Mouse (Mus musculus) ovary, postnatal 10 days (tissue): ENCODE data around the gene Pbrm1.

ENCODE experiments used
- DNase-seq: peaks from one replicate; pipeline ENCODE4 v3.0.0; 2022; ENCODE audit warnings: low spot score

The Pbrm1 gene

GRCm38 (mm10) chr14:31079313-31080028, 60.5 kb downstream of the Pbrm1 start:
- DNase-seq: no peak

DNA sequence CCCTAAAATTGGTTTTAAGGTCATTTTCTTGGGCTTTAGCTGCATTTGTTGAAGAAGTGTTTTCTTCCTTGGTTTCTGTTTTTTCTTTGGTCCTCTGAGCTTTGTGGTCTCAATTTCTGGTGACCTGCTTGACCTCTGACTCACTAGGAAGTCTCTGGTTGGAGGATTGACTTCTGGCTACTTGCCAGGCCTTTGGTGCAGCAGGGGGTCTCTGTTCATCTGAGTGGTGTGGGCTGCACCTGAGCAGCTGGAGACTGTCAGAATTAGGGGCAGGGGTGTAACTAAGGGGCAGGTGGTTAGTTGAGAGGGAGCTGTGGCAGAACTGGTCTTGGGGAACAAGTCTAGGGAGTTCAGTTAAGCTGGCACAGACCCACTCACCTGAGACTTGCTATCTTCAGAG, 62.2 kb downstream of the Pbrm1 start:
- no peak for DNase-seq

- no peak for DNase-seq
Observed at GRCm38 (mm10) chr14:31087433-31087832, 68.5 kb downstream of the Pbrm1 start.

GRCm38 (mm10) chr14:31088515-31088914, 69.6 kb downstream of the Pbrm1 start:
- DNase-seq: no peak

DNA sequence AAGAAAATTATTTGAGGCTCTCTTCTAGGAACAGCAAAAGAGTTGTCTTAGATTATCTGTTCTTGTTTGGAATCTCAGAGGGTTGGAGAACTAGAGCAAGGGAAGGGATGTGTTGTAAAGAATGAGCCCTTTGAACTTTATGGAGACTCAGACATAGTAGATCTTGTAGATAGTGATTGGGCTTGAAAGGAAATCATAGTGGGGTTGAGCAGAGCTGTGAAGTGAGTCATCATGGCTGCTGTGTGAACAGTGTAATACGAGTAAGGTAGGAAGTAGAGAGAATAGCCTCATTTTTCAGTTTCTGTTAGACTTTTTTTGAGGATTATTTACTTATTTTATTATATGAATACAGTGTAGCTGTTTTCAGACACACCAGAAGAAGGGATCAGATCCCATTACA, 71.0 kb downstream of the Pbrm1 start:
- DNase-seq: no peak

GRCm38 (mm10) chr14:31105156-31105555, 86.2 kb downstream of the Pbrm1 start:
- DNase-seq: no peak

DNA sequence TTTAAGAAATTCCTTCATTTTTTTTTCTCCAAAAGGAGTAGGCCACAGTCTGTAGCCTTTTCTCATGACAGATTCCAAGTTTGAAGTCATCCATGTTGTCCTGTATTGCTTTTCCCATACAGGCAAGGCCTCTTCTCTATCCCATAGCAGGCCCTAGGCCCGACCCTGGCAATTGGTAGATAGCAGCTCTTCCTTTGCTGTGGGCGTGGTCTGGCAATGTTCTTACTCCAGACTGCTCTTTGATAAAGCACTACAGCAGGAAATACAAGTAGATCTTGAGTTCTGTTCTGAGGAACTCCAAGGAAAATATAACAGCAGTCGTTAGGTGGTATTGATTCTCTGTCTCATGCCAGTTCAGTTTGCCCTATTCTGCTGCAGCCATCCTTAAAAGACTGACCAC, 91.7 kb downstream of the Pbrm1 start:
- no peak for DNase-seq

DNA sequence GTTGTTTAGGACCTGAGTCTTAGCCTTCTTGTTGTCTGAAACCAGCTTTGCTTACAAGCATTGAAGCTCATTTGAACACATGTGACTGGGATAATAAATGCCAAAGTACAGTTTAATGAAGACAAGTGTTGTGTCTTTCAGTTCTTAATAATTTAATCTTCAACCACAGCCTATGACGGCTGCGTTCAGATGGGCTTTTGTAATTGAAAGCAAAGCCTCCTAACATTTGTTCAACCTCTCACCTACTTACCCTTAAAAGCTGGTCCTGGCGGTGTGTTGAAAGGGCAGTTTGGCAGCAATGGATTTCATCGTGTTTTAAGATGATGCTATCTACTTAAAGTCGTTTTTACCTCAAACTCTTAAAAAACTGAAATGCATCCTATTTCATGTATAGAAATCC, 93.2 kb downstream of the Pbrm1 start:
- no peak for DNase-seq

GRCm38 (mm10) chr14:31114011-31114410, 95.1 kb downstream of the Pbrm1 start:
- DNase-seq: no peak

- DNase-seq: no peak
Observed at GRCm38 (mm10) chr14:31115522-31115921, 96.6 kb downstream of the Pbrm1 start.

GRCm38 (mm10) chr14:31125106-31126075, 106.5 kb downstream of the Pbrm1 start:
- no peak for DNase-seq

DNA sequence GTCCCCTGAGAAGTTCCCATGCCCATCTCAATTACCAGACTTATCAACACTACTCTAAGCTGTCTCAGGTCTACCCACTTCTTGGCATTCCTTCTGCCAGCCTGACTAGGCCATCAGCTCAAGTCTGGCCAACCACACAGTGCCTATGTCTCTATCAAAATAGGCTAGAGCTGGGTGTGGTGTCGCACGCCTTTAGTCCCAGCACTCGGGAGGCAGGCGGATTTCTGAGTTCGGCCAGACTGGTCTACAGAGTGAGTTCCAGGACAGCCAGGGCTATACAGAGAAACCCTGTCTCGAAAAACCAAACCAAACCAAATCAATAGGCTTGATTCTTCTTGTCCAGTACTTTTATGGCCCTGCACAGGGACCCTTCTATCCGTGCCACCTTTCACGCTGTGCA, 107.9 kb downstream of the Pbrm1 start:
- no peak for DNase-seq

DNA sequence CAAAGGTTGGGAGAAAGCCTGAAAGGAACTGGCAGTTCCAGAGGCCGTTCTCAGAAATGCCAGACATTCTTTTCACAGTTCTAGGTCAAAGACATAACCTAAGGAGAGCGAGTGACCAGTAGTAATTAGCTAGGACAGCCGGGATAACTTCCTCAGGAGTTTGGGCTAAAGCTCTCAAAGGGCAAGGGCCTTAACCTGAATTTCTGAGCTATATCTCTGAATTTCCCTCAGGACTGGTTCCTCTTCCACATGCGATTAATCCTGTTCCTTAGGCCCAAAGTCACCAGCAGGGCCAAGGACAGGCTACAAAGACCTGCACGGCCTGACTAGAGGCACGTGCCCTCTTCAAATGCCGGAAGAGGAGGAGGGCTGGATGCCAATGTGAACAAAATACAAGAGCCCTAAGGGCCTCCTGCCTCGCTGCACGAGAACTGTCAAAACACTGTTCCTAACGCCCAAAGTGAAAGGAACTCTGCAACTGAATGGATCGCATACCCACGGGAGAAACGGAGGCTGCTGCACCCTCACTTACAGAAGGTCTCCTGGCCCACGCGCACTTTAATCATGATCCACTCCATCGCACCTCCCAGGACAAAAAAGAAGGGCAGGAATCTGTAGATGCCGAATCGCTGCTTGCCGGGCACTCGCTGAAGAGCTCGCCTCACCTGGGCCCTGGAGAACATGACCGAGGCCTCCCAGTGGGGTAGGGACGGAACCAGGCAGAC, 109.3 kb downstream of the Pbrm1 start:
- DNase-seq: no peak

GRCm38 (mm10) chr14:31128826-31129219, 109.9 kb downstream of the Pbrm1 start, which contains the start of gene Smim4:
Gene Smim4 (minus strand): TSS chr14:31128956.
- DNase-seq: peak; percentile 82

DNA sequence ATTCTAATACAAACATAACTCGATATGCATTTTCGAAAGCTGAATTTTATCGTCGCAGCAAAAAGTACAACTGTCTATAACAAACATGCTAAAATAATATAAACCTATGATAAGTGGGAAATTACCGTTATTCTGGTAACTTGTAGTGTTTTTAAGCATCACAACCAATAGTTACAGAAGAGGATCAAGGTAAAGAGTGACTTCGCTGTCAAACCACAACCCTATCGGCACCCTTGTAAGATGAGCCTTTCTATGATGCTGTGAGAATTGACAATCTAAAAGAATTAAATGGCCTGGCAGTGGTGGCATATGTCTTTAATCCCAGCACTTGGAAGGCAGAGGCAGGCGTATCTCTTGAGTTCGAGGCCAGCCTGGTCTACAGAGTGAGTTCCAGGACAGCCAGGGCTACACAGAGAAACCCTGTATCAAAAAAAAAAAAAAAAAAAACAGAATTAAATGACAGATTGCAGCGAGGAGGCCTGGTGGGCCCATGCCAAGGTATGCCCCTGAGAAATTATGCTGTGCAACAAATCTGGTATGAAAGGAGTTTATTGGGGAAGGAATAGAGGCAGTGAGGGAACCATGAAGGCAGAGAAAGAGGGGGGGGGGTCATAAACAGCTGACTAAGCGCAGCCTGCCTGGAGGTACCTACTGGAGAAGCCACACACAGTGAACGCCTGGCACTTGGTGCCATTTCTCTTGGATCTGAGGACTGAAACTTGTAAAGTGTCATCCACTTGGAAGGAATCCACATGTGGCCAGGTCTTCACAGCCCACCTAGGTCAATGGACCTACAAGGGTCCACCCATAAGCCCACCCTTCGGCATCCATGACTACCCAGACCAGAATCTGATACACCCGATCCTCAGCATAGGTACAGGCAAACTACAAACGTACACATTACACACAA, 110.6 kb downstream of the Pbrm1 start:
- no peak for DNase-seq

DNA sequence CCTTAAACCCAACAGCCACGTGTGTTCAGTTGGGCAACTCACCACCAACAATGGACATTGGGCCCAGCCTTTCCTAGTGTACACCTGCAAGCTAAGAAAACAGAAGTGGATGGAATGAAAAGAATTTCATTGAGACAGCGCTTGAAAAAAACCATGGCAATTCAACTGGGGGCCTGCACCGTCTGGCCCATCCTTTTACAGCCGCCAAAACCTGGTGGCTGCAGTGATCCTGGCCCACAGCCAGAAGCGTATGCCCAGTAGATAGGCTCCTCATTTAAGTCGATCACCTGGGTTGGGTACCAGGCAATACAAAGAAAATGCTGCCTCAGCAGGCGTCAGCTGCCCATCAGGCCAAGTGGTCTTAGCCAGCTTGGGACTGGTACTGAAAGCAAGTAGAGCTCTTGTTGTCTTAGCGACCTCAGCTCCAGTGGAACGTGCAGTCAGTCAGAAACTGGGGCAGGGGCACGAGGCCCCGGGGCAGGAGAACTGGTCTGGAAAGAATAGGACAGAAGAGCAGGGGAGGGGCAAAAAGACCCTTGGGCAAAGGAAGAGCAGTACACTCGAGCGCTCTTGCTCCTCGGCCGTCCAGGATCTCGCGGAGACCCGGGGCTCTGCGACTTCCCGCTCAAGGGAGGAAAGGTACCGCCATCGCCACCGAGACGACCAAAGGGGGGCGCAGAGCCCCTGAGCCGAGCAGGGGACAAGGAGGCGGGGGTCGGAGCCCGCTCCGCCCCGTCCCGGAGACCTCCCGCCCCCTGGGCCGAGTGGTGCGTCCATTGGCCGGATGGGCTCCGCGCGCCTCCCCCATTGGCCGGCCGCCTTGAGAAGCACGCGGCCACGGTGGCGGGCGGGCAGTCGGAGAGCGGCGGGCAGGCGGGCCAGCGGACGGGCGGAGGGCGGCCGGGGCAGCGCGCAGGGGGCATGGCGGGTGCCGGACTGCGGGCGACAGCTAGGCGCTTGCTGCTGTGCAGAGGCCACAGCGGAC, 111.6 kb downstream of the Pbrm1 start, which contains the start of gene Nt5dc2:
Nt5dc2 (plus strand) TSS at position 818 of the 985 bp plus-strand sequence.
- peak; percentile 74 for DNase-seq

- DNase-seq: no peak
Observed at GRCm38 (mm10) chr14:31131272-31131821, 112.4 kb downstream of the Pbrm1 start.

- DNase-seq: no peak
Observed at GRCm38 (mm10) chr14:31132031-31132430, 113.1 kb downstream of the Pbrm1 start.

DNA sequence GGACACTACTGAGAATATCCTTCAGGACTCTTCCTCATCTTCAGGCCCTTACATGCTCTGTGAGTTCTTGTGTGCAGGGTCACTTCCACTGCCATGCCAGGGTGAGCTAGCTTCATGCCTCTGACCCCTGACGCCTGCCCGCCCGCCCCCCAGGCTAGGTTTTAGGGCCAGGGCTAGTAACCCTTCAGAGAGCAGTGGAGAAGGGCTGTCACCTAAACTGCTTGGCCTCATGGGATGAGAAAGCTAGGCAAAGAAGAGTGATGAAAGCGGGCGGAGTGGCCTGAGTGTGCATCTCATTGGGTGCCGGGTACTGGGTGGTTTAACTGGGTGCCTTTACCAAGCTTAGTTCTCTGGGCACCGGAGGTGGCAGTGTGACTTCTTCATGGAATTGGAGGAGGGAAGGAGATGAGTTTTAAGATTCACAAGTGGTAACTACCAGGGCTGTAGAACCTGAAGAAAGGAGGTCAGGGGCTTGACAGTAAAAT, 113.6 kb downstream of the Pbrm1 start:
- no peak for DNase-seq
